ENCODE assay signal across 19 mouse cellular contexts in genomic region chr3:89588436-89588835, GRCm38 (mm10).
DNase-seq lines count a peak whose midpoint lies in the region; ATAC-seq and TF ChIP-seq lines count a peak whose summit lies in the region.
"Had no signal": no experiment of that assay in that cellular context is flagged by ENCODE, and none has a peak within 500 bp of the region (broad histone marks: within the 10 kb centered on the region; RNA-seq: fewer than 3 reads in every experiment).

No protein-coding gene starts in this region.

- H3K4me3 ChIP-seq in lung, adult 2 months (replicated peaks; ENCODE audit: extremely low read depth, low read depth, low read length): no peak overlapping the region
- H3K4me3 ChIP-seq in embryonic facial prominence, embryonic 10.5 days: no peak overlapping the region
- H3K4me3 ChIP-seq in forebrain, embryonic 12.5 days (replicated peaks): no peak overlapping the region
- H3K4me3 ChIP-seq: embryonic facial prominence, embryonic 15.5 days; forebrain, embryonic 15.5 days; limb, embryonic 15.5 days; midbrain, embryonic 12.5 days had no signal

- TF ChIP-seq POLR2A in lung, adult 2 months (IDR thresholded peaks at IDR 0.05; ENCODE audit: borderline replicate concordance, extremely low read depth, low read depth, low read length): no peak

- no peaks in the 10 kb centered on the region; the same call in none of the 2 replicates for H3K27me3 ChIP-seq in embryonic facial prominence, embryonic 10.5 days (replicated peaks; ENCODE audit: low read depth, poor library complexity, severe bottlenecking)
- H3K27me3 ChIP-seq in forebrain, embryonic 12.5 days: no peaks in the 10 kb centered on the region
- H3K27me3 ChIP-seq: embryonic facial prominence, embryonic 15.5 days; forebrain, embryonic 15.5 days; limb, embryonic 15.5 days had no signal

- no peak overlapping the region for H3K9ac ChIP-seq in forebrain, embryonic 12.5 days
- H3K9ac ChIP-seq: embryonic facial prominence, embryonic 15.5 days; forebrain, embryonic 15.5 days; limb, embryonic 15.5 days; midbrain, embryonic 12.5 days had no signal

- no peak for ATAC-seq in forebrain, embryonic 12.5 days (ENCODE audit: low FRiP score)
- ATAC-seq: forebrain, embryonic 15.5 days; hindbrain, postnatal 0 days; intestine, postnatal 0 days; lung, postnatal 0 days; Patski had no signal

- peak; percentile 10 for DNase-seq in lung, postnatal 25 days (ENCODE audit: low spot score)
- DNase-seq in lung, adult 2 months: no peak
- peak; percentile 30 for DNase-seq in embryonic facial prominence, embryonic 10.5 days (ENCODE audit: low spot score)
- DNase-seq in naive thymus-derived CD4-positive, alpha-beta T cell, adult 2 months (ENCODE audit: low read depth): peak; percentile 55
- peak; percentile 60 for DNase-seq in thymus, postnatal 4 days
- DNase-seq in adrenal gland, postnatal 14 days: no peak
- DNase-seq: adrenal gland, adult 2 months; cerebellum, postnatal 25 days; kidney, postnatal 36 days had no signal

- no peak overlapping the region for H3K27ac ChIP-seq in embryonic facial prominence, embryonic 10.5 days (replicated peaks)
- no peak overlapping the region for H3K27ac ChIP-seq in forebrain, embryonic 12.5 days
- H3K27ac ChIP-seq: embryonic facial prominence, embryonic 15.5 days; forebrain, embryonic 15.5 days; limb, embryonic 15.5 days; midbrain, embryonic 12.5 days had no signal

- H3K4me1 ChIP-seq in lung, adult 2 months (ENCODE audit: control insufficient read depth, insufficient read depth, low read length): no peaks in the 10 kb centered on the region
- H3K4me1 ChIP-seq in embryonic facial prominence, embryonic 10.5 days: peaks cover 65% of the 10 kb centered on the region
- H3K4me1 ChIP-seq in forebrain, embryonic 12.5 days: peaks cover 38% of the 10 kb centered on the region

- no peaks in the 10 kb centered on the region for H3K36me3 ChIP-seq in embryonic facial prominence, embryonic 10.5 days (replicated peaks)
- no peaks in the 10 kb centered on the region for H3K36me3 ChIP-seq in forebrain, embryonic 12.5 days (replicated peaks)
- H3K36me3 ChIP-seq: embryonic facial prominence, embryonic 15.5 days; forebrain, embryonic 15.5 days; limb, embryonic 15.5 days; midbrain, embryonic 12.5 days had no signal

- H3K9me3 ChIP-seq in embryonic facial prominence, embryonic 10.5 days: no peaks in the 10 kb centered on the region
- no peaks in the 10 kb centered on the region for H3K9me3 ChIP-seq in forebrain, embryonic 12.5 days
- H3K9me3 ChIP-seq: embryonic facial prominence, embryonic 15.5 days; forebrain, embryonic 15.5 days; limb, embryonic 15.5 days; midbrain, embryonic 12.5 days had no signal

- no peak overlapping the region for H3K4me2 ChIP-seq in forebrain, embryonic 12.5 days
- H3K4me2 ChIP-seq: embryonic facial prominence, embryonic 15.5 days; forebrain, embryonic 15.5 days; heart, embryonic 11.5 days; limb, embryonic 15.5 days; midbrain, embryonic 12.5 days had no signal

- 46% methylated on average over 11 of the region's 11 CpGs for WGBS in lung, adult 2 months
- WGBS in embryonic facial prominence, embryonic 10.5 days: 60% methylated on average over 11 of the region's 11 CpGs
- WGBS in forebrain, embryonic 12.5 days: 84% methylated on average over 11 of the region's 11 CpGs

- TF ChIP-seq CTCF in lung, adult 2 months (IDR thresholded peaks at IDR 0.05; ENCODE audit: insufficient read depth, low read length): no peak

Comparison
In these comparisons a context has a peak if more than half of its experiments do, and no peak if none do; other contexts are left out.
1. DNase-seq: peak in lung, postnatal 25 days (single experiment), embryonic facial prominence, embryonic 10.5 days (single experiment), naive thymus-derived CD4-positive, alpha-beta T cell, adult 2 months (single experiment) and thymus, postnatal 4 days (single experiment); none in lung, adult 2 months (single experiment) and adrenal gland, postnatal 14 days (single experiment).